Mouse (Mus musculus) cerebellum, adult 2 months (tissue): ENCODE data around the gene Abcc12.

ENCODE experiments used
- CTCF ChIP-seq: fragments of 200-500 bp; IDR thresholded peaks from 2 replicates; pipeline ENCODE4 v1.5.1; 2011; ENCODE audit warnings: low read depth, mild to moderate bottlenecking, control low read depth, low read length, moderate library complexity, borderline replicate concordance; ENCODE audit not compliant: insufficient read depth
- POLR2A ChIP-seq: fragments of 200-500 bp; IDR thresholded peaks from 2 replicates; pipeline ENCODE4 v1.6.1; 2011; ENCODE audit warnings: low read length, control low read depth, borderline replicate concordance; ENCODE audit not compliant: insufficient read depth

DNA sequence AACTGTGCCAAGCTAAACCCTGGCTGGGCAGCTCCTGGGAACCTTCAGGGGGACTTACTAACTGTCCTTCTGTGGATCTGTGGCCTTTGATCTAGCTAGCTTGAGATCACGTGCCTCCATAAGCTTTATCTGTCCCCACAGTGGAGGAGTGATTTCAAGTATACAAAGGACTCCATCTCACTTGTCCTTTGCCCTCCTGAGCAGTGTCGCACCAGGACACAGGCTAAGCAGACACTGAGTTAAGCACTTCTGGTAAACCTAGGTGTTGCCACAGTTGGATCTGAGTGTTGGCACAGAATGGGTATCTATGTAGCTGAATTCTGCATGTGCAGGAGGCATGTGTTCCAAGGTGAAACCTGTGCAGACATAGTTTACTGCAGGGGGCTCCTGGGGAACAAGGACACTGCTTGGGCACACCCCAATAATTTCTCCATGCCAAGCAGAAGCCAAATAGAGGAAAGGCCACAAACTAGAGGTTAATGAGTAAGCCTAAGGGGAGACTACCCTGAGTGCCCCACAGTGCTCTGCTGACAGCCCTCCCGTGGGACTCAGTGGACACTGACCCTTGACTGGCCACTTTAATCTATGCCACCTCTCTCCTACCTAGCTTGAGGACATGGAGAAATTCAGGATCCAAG lies 13.8 kb upstream of the Abcc12 start:
- TF ChIP-seq POLR2A (no peak), CTCF (no peak)
